Mouse (Mus musculus): ENCODE measurements around the gene Nmi. TPM values are rescaled to one million over a fixed set of nuclear protein-coding genes. Genes with fewer than 3 reads are reported as not detected.

Gene Nmi
- polyA plus RNA-seq, 1 experiment: not detected

- WGBS: 31% methylated on average over 8 of the region's 8 CpGs
- H3K27ac ChIP-seq (ENCODE audit: insufficient read depth, low read depth, low read length): no peak overlapping the region
- no peak overlapping the region for H3K4me3 ChIP-seq (ENCODE audit: insufficient read depth, low read depth, low read length)
- TF ChIP-seq POLR2A (IDR thresholded peaks at IDR 0.05; ENCODE audit: insufficient read depth, low read depth, low read length) (no peak), CTCF (IDR thresholded peaks at IDR 0.05; ENCODE audit: insufficient read depth, low read depth, low read length) (no peak)
- H3K4me1 ChIP-seq (ENCODE audit: control insufficient read depth, insufficient read depth, low read length): peaks cover 3% of the 10 kb centered on the region; the same call in 1 of the 2 replicates
Measured at GRCm38 (mm10) chr2:51905637-51906036, 67.7 kb downstream of the Nmi start.

Other genes starting within 250 kb of the Nmi start
- not detected in 2 replicates for gene Rbm43, start 38.3 kb downstream of the Nmi start, polyA plus RNA-seq (2012; ENCODE audit: insufficient read depth, insufficient read length, low replicate concordance, missing spikeins)
- not detected in 2 replicates for gene Tnfaip6, start 64.5 kb upstream of the Nmi start, polyA plus RNA-seq (2012; ENCODE audit: insufficient read depth, insufficient read length, low replicate concordance, missing spikeins)
- gene Rif1, start 99.3 kb upstream of the Nmi start, polyA plus RNA-seq (2012; ENCODE audit: insufficient read depth, insufficient read length, low replicate concordance, missing spikeins): 278 TPM in 1 of 2 replicates, not detected in the other

All from olfactory bulb, adult 2 months (tissue).